Mouse (Mus musculus) heart, postnatal 0 days (tissue): ENCODE data around the gene Faf1. TPM values are rescaled to one million over a fixed set of nuclear protein-coding genes. Genes with fewer than 3 reads are reported as not detected.

Source experiments
- ATAC-seq: fragments of 200-750 bp; cut with Nextera tagmentation; 2 replicates; pipeline ENCODE4 v1.8.0; 2017; ENCODE audit warnings: low read depth, moderate number of reproducible peaks, moderate library complexity; ENCODE audit not compliant: insufficient read depth
- DNase-seq: peaks from one replicate; pipeline ENCODE4 v3.0.0-alpha.2; 2016; ENCODE audit warnings: low spot score
- H3K27ac ChIP-seq: fragments of 300-500 bp; sonication (generic); 2 replicates; pipeline ENCODE4 v1.5.1; 2014; ENCODE audit warnings: low read depth, mild to moderate bottlenecking
- H3K27me3 ChIP-seq: fragments of 300-500 bp; sonication (generic); 2 replicates; pipeline ENCODE4 v1.6.1; 2014; ENCODE audit warnings: low read length, mixed read lengths; ENCODE audit not compliant: control insufficient read depth, insufficient read depth
- H3K36me3 ChIP-seq: fragments of 300-500 bp; sonication (generic); replicated peaks from 2 replicates; pipeline ENCODE4 v1.6.1; 2014; ENCODE audit warnings: low read length, mixed read lengths; ENCODE audit not compliant: control insufficient read depth, insufficient read depth
- H3K4me1 ChIP-seq: fragments of 300-500 bp; sonication (generic); 2 replicates; pipeline ENCODE4 v1.6.1; 2014; ENCODE audit warnings: antibody characterized with exemption; ENCODE audit not compliant: control insufficient read depth, insufficient read depth
- H3K4me2 ChIP-seq: fragments of 300-500 bp; sonication (generic); 2 replicates; pipeline ENCODE4 v1.6.1; 2014; ENCODE audit warnings: low read depth, mild to moderate bottlenecking, low read length, moderate library complexity
- H3K4me3 ChIP-seq: fragments of 300-500 bp; sonication (generic); 2 replicates; pipeline ENCODE4 v1.5.1; 2014; ENCODE audit warnings: low read depth, low read length
- H3K9ac ChIP-seq: fragments of 300-500 bp; sonication (generic); replicated peaks from 2 replicates; pipeline ENCODE4 v1.6.1; 2014; ENCODE audit warnings: low read depth, low read length, mixed read lengths
- H3K9me3 ChIP-seq: fragments of 300-500 bp; sonication (generic); replicated peaks from 2 replicates; pipeline ENCODE4 v1.6.1; 2016; ENCODE audit warnings: low read length; ENCODE audit not compliant: control insufficient read depth
- CTCF ChIP-seq: IDR thresholded peaks from 2 replicates; pipeline ENCODE4 v1.5.1; 2016; ENCODE audit warnings: antibody characterized with exemption, control low read depth, low read depth
- EP300 ChIP-seq: IDR thresholded peaks from 2 replicates; pipeline ENCODE4 v1.6.1; 2016; ENCODE audit warnings: antibody characterized with exemption, low read depth
- WGBS: fragments of 180-500 bp; shearing (Covaris S2); extraction: QIAGEN DNeasy Blood & Tissue Kit; methylation state at CpG from one replicate; pipeline ENCODE4 v1.1.7; 2014; 5-methylcytosine and 5-hydroxymethylcytosine counted together
- polyA plus RNA-seq: library from polyadenylated mRNA; unstranded; fragments of >200 nt; fragmentation: Nextera tagmentation; extraction: Ambion mirVana; gene quantifications from 2 replicates; pipeline ENCODE4 v1.2.1, GENCODE M21; 2015
- total RNA-seq: library from RNA; depleted of rRNA; stranded (reverse); fragments of >200 nt; gene quantifications from 2 replicates; pipeline ENCODE4 v1.2.3, GENCODE M21; 2014; ENCODE audit warnings: low replicate concordance

Faf1 gene
- total and polyA plus RNA-seq, 2 experiments from 2014 or later = 19.4 to 26.7 TPM

- Histone ChIP-seq H3K4me3 (no peak overlapping the region), H3K9me3 (no peaks in the 10 kb centered on the region), H3K27ac (no peak overlapping the region), H3K36me3 (no peaks in the 10 kb centered on the region), H3K9ac (no peak overlapping the region), H3K27me3 (no peaks in the 10 kb centered on the region), H3K4me1 (no peaks in the 10 kb centered on the region), H3K4me2 (no peak overlapping the region)
- ATAC-seq (no peak), DNase-seq (no peak)
- WGBS = 71% methylated on average over 3 of the region's 3 CpGs
- TF ChIP-seq EP300 (no peak), CTCF (no peak)
Observed at GRCm38 (mm10) chr4:109641451-109641850, 34.9 kb upstream of the Faf1 start.

GRCm38 (mm10) chr4:109647281-109647680, 29.1 kb upstream of the Faf1 start:
- 66% methylated on average over 4 of the region's 4 CpGs for WGBS
- DNase-seq (no peak), ATAC-seq (no peak)
- Histone ChIP-seq H3K9me3 (no peaks in the 10 kb centered on the region), H3K9ac (no peak overlapping the region), H3K4me1 (no peaks in the 10 kb centered on the region), H3K27ac (no peak overlapping the region), H3K4me3 (no peak overlapping the region), H3K36me3 (no peaks in the 10 kb centered on the region), H3K27me3 (no peaks in the 10 kb centered on the region), H3K4me2 (no peak overlapping the region)
- TF ChIP-seq EP300 (no peak), CTCF (no peak)

GRCm38 (mm10) chr4:109649331-109649730, 27.1 kb upstream of the Faf1 start:
- no peak overlapping the region for H3K27ac ChIP-seq
- no peaks in the 10 kb centered on the region for H3K4me1 ChIP-seq
- no peak overlapping the region for H3K9ac ChIP-seq
- no peak overlapping the region for H3K4me2 ChIP-seq
- no peak for TF ChIP-seq CTCF
- no peak for TF ChIP-seq EP300
- no peaks in the 10 kb centered on the region for H3K27me3 ChIP-seq
- no peak for ATAC-seq
- DNase-seq = no peak
- no peaks in the 10 kb centered on the region for H3K9me3 ChIP-seq
- WGBS = 72% methylated on average over 5 of the region's 5 CpGs
- no peaks in the 10 kb centered on the region for H3K36me3 ChIP-seq
- H3K4me3 ChIP-seq = no peak overlapping the region

DNA sequence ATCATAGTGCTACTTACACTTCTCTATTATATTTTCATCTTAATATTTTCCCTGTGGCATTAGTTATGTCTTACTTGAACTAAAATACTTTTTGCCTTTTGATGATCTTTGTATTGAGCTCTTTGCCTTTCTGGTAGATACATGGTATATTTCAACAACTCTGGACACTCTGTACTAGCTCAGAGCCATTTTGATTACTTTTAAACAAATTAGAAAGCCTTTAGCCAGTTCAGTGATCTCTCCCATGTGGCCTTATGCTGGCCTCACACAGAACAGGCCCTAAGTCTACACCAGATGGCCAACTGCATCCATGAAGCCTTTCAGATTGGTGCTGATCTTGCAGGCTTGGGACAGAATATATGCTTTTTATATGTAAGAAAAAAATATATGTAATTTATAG, 23.1 kb upstream of the Faf1 start:
- DNase-seq = no peak
- H3K9ac ChIP-seq = no peak overlapping the region
- H3K4me1 ChIP-seq = no peaks in the 10 kb centered on the region
- no peaks in the 10 kb centered on the region for H3K9me3 ChIP-seq
- ATAC-seq = no peak
- no peak overlapping the region for H3K4me2 ChIP-seq
- TF ChIP-seq EP300 (no peak), CTCF (no peak)
- no peaks in the 10 kb centered on the region for H3K36me3 ChIP-seq
- no peaks in the 10 kb centered on the region for H3K27me3 ChIP-seq
- no peak overlapping the region for H3K4me3 ChIP-seq
- no peak overlapping the region for H3K27ac ChIP-seq

- no peaks in the 10 kb centered on the region for H3K9me3 ChIP-seq
- H3K36me3 ChIP-seq = no peaks in the 10 kb centered on the region
- TF ChIP-seq CTCF (no peak), EP300 (no peak)
- 0 out of 2 replicates have a peak, but pooled peaks cover 3% of the 10 kb centered on the region for H3K27me3 ChIP-seq
- ATAC-seq = no peak
- 85% methylated on average over 2 of the region's 2 CpGs for WGBS
- H3K4me1 ChIP-seq = no peaks in the 10 kb centered on the region
- no peak overlapping the region for H3K27ac ChIP-seq
- H3K4me3 ChIP-seq = no peak overlapping the region
- no peak overlapping the region for H3K4me2 ChIP-seq
- no peak for DNase-seq
- no peak overlapping the region for H3K9ac ChIP-seq
Observed at GRCm38 (mm10) chr4:109654701-109655100, 21.7 kb upstream of the Faf1 start.

DNA sequence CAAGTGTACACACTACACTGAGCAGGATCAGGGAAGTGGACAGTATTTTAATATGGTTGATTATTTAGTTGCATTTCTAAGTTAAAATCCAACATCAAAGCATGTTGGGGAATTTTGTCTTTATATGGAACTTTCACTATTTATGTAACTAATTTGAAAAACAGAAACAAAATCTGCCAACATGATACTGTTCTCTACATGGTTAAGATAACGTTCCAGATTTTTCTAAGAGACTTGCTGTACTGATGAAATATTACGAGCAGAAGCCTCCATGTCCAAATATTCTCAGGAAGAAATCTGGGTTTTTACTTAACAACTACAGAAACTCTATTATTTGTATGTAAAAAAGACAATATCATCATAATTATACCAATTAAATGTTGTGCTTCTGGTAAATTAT, 20.6 kb upstream of the Faf1 start:
- ATAC-seq = no peak
- Histone ChIP-seq H3K27me3 (0 out of 2 replicates have a peak, but pooled peaks cover 3% of the 10 kb centered on the region), H3K4me1 (no peaks in the 10 kb centered on the region), H3K4me2 (no peak overlapping the region), H3K9me3 (no peaks in the 10 kb centered on the region), H3K4me3 (no peak overlapping the region), H3K27ac (no peak overlapping the region), H3K9ac (no peak overlapping the region), H3K36me3 (no peaks in the 10 kb centered on the region)
- 87% methylated on average over 2 of the region's 2 CpGs for WGBS
- DNase-seq = no peak
- TF ChIP-seq CTCF (no peak), EP300 (no peak)
